Mouse (Mus musculus) liver, embryonic 16.5 days (tissue): ENCODE results near the gene Herc3. TPM values are rescaled to one million over a fixed set of nuclear protein-coding genes. Genes with fewer than 3 reads are reported as not detected.
A peak's percentile ranks its signal among the peaks of the same experiment; 100 is the strongest.

Experiments
- ATAC-seq: fragments of 200-750 bp; cut with Nextera tagmentation; 2 replicates; pipeline ENCODE4 v1.8.0; 2017; ENCODE audit warnings: low read depth, mild to moderate bottlenecking, moderate number of reproducible peaks, moderate library complexity
- H3K27ac ChIP-seq: fragments of 300-500 bp; sonication (generic); 2 replicates; pipeline ENCODE4 v1.5.1; 2014; ENCODE audit warnings: mild to moderate bottlenecking, low read length
- H3K27me3 ChIP-seq: fragments of 300-500 bp; sonication (generic); 2 replicates; pipeline ENCODE4 v1.6.1; 2014; ENCODE audit warnings: low read depth, low read length, mixed read lengths; ENCODE audit not compliant: control insufficient read depth, insufficient read depth
- H3K36me3 ChIP-seq: fragments of 300-500 bp; sonication (generic); 2 replicates; pipeline ENCODE4 v1.6.1; 2014; ENCODE audit warnings: mild to moderate bottlenecking; ENCODE audit not compliant: control insufficient read depth, insufficient read depth
- H3K4me1 ChIP-seq: fragments of 300-500 bp; sonication (generic); 2 replicates; pipeline ENCODE4 v1.6.1; 2014; ENCODE audit warnings: low read depth, low read length, mixed read lengths; ENCODE audit not compliant: control insufficient read depth
- H3K4me2 ChIP-seq: fragments of 300-500 bp; sonication (generic); 2 replicates; pipeline ENCODE4 v1.6.1; 2014; ENCODE audit warnings: low read depth, low read length, mixed read lengths
- H3K4me3 ChIP-seq: fragments of 300-500 bp; sonication (generic); 2 replicates; pipeline ENCODE4 v1.5.1; 2014; ENCODE audit warnings: low read depth, mild to moderate bottlenecking, low read length
- H3K9ac ChIP-seq: fragments of 300-500 bp; sonication (generic); 2 replicates; pipeline ENCODE4 v1.6.1; 2014; ENCODE audit warnings: low read depth, low read length
- H3K9me3 ChIP-seq: fragments of 300-500 bp; sonication (generic); replicated peaks from 2 replicates; pipeline ENCODE4 v1.6.1; 2016; ENCODE audit warnings: low read length; ENCODE audit not compliant: control insufficient read depth
- WGBS: fragments of 180-500 bp; shearing (Covaris S2); extraction: QIAGEN DNeasy Blood & Tissue Kit; methylation state at CpG from one replicate; pipeline ENCODE4 v1.1.7; 2014; ENCODE audit not compliant: insufficient replicate concordance; 5-methylcytosine and 5-hydroxymethylcytosine counted together
- polyA plus RNA-seq: library from polyadenylated mRNA; unstranded; fragments of >200 nt; fragmentation: Nextera tagmentation; extraction: Ambion mirVana; gene quantifications from 2 replicates; pipeline ENCODE4 v1.2.1, GENCODE M21; 2015

Herc3 gene
- polyA plus RNA-seq, 1 experiment from 2014 or later, result 3.7 TPM

GRCm38 (mm10) chr6:58903171-58903570, 71.9 kb downstream of the Herc3 start:
- H3K9me3 ChIP-seq, result no peaks in the 10 kb centered on the region
- no peaks in the 10 kb centered on the region for H3K36me3 ChIP-seq
- no peak overlapping the region for H3K27ac ChIP-seq
- no peak overlapping the region for H3K9ac ChIP-seq
- no peak overlapping the region for H3K4me3 ChIP-seq
- no peaks in the 10 kb centered on the region for H3K4me1 ChIP-seq
- H3K27me3 ChIP-seq, result no peaks in the 10 kb centered on the region; the same call in 1 of the 2 replicates
- 40% methylated on average over 8 of the region's 8 CpGs for WGBS
- no peak for ATAC-seq
- H3K4me2 ChIP-seq, result no peak overlapping the region

GRCm38 (mm10) chr6:58904551-58904950, 73.3 kb downstream of the Herc3 start:
- Histone ChIP-seq H3K4me3 (no peak overlapping the region), H3K4me2 (no peak overlapping the region), H3K4me1 (no peaks in the 10 kb centered on the region), H3K27ac (no peak overlapping the region), H3K9ac (no peak overlapping the region), H3K27me3 (no peaks in the 10 kb centered on the region; the same call in 1 of the 2 replicates), H3K9me3 (no peaks in the 10 kb centered on the region), H3K36me3 (no peaks in the 10 kb centered on the region)
- 50% methylated on average over 3 of the region's 3 CpGs for WGBS
- ATAC-seq, result no peak

GRCm38 (mm10) chr6:58906852-58907261, 75.6 kb downstream of the Herc3 start, which contains the start of gene Nap1l5:
Nap1l5 (minus strand) TSS chr6:58907076.
- 47% methylated on average over 34 of the region's 34 CpGs for WGBS
- Histone ChIP-seq H3K4me3 (peak within 1 kb of the TSS; percentile 8; the same call in 1 of the 2 replicates), H3K4me1 (no peaks in the 10 kb centered on the region), H3K36me3 (no peaks in the 10 kb centered on the region), H3K9ac (no peak within 1 kb of the TSS), H3K4me2 (peak within 1 kb of the TSS; percentile 34; the same call in 1 of the 2 replicates), H3K27me3 (no peaks in the 10 kb centered on the region; the same call in 1 of the 2 replicates), H3K27ac (no peak within 1 kb of the TSS), H3K9me3 (no peaks in the 10 kb centered on the region)
- no peak for ATAC-seq

GRCm38 (mm10) chr6:58907336-58907735, 76.1 kb downstream of the Herc3 start:
- H3K4me3 ChIP-seq, result no peak overlapping the region

GRCm38 (mm10) chr6:58907791-58908190, 76.5 kb downstream of the Herc3 start:
- 72% methylated on average over 2 of the region's 2 CpGs for WGBS
- no peak for ATAC-seq
- H3K27ac ChIP-seq, result no peak overlapping the region

More at GRCm38 (mm10) chr6:58907336-58907735, 76.1 kb downstream of the Herc3 start:
- Histone ChIP-seq H3K4me1 (no peaks in the 10 kb centered on the region), H3K36me3 (no peaks in the 10 kb centered on the region), H3K27me3 (no peaks in the 10 kb centered on the region; the same call in 1 of the 2 replicates), H3K27ac (no peak overlapping the region), H3K9me3 (no peaks in the 10 kb centered on the region), H3K9ac (no peak overlapping the region), H3K4me2 (0 out of 2 replicates have a peak overlapping the region, but pooled peaks have one; percentile 34)
- no peak for ATAC-seq
- 65% methylated on average over 8 of the region's 8 CpGs for WGBS

GRCm38 (mm10) chr6:58912842-58913241, 81.6 kb downstream of the Herc3 start:
- no peaks in the 10 kb centered on the region for H3K36me3 ChIP-seq
- no peaks in the 10 kb centered on the region for H3K9me3 ChIP-seq
- ATAC-seq, result no peak
- WGBS, result 57% methylated on average over 5 of the region's 5 CpGs
- H3K4me1 ChIP-seq, result no peaks in the 10 kb centered on the region
- no peak overlapping the region for H3K27ac ChIP-seq
- no peak overlapping the region for H3K4me3 ChIP-seq
- no peak overlapping the region for H3K4me2 ChIP-seq
- no peak overlapping the region for H3K9ac ChIP-seq
- no peaks in the 10 kb centered on the region for H3K27me3 ChIP-seq

More at GRCm38 (mm10) chr6:58907791-58908190, 76.5 kb downstream of the Herc3 start:
- no peak overlapping the region for H3K9ac ChIP-seq
- no peaks in the 10 kb centered on the region for H3K9me3 ChIP-seq
- H3K27me3 ChIP-seq, result no peaks in the 10 kb centered on the region; the same call in 1 of the 2 replicates
- H3K36me3 ChIP-seq, result no peaks in the 10 kb centered on the region
- H3K4me1 ChIP-seq, result no peaks in the 10 kb centered on the region
- no peak overlapping the region for H3K4me3 ChIP-seq
- no peak overlapping the region for H3K4me2 ChIP-seq

- Histone ChIP-seq H3K9ac (no peak overlapping the region), H3K4me1 (no peaks in the 10 kb centered on the region), H3K4me3 (no peak overlapping the region), H3K36me3 (no peaks in the 10 kb centered on the region), H3K9me3 (no peaks in the 10 kb centered on the region), H3K27me3 (no peaks in the 10 kb centered on the region), H3K27ac (no peak overlapping the region), H3K4me2 (no peak overlapping the region)
- 48% methylated on average over 3 of the region's 3 CpGs for WGBS
- ATAC-seq, result no peak
Observed at GRCm38 (mm10) chr6:58913551-58913950, 82.3 kb downstream of the Herc3 start.

GRCm38 (mm10) chr6:58913971-58914370, 82.7 kb downstream of the Herc3 start:
- no peaks in the 10 kb centered on the region for H3K27me3 ChIP-seq
- H3K4me2 ChIP-seq, result no peak overlapping the region
- no peak overlapping the region for H3K27ac ChIP-seq
- H3K36me3 ChIP-seq, result no peaks in the 10 kb centered on the region
- no peak for ATAC-seq
- H3K9ac ChIP-seq, result no peak overlapping the region
- no peaks in the 10 kb centered on the region for H3K9me3 ChIP-seq
- no peaks in the 10 kb centered on the region for H3K4me1 ChIP-seq
- H3K4me3 ChIP-seq, result no peak overlapping the region
- 65% methylated on average over 5 of the region's 5 CpGs for WGBS

GRCm38 (mm10) chr6:58916498-58916897, 85.2 kb downstream of the Herc3 start:
- H3K27ac ChIP-seq, result no peak overlapping the region
- H3K4me2 ChIP-seq, result no peak overlapping the region
- no peak overlapping the region for H3K9ac ChIP-seq
- ATAC-seq, result peak; percentile 45
- no peak overlapping the region for H3K4me3 ChIP-seq
- H3K9me3 ChIP-seq, result no peaks in the 10 kb centered on the region
- H3K4me1 ChIP-seq, result no peaks in the 10 kb centered on the region
- no peaks in the 10 kb centered on the region for H3K27me3 ChIP-seq
- H3K36me3 ChIP-seq, result no peaks in the 10 kb centered on the region
- 20% methylated on average over 5 of the region's 5 CpGs for WGBS
